Mouse (Mus musculus) testis, postnatal 10 days (tissue): ENCODE data around the gene Mbd5.
"Not testable (repeated sequence)": the region's sequence is repeated elsewhere in the genome, so short reads cannot be mapped to it uniquely, and the experiment has no call there.

Experiments used
- DNase-seq: peaks from one replicate; pipeline ENCODE4 v3.0.0; 2021; ENCODE audit warnings: low spot score

The Mbd5 gene

GRCm38 (mm10) chr2:49169766-49170165 lies 220.5 kb downstream of the Mbd5 start:
- DNase-seq = no peak

DNA sequence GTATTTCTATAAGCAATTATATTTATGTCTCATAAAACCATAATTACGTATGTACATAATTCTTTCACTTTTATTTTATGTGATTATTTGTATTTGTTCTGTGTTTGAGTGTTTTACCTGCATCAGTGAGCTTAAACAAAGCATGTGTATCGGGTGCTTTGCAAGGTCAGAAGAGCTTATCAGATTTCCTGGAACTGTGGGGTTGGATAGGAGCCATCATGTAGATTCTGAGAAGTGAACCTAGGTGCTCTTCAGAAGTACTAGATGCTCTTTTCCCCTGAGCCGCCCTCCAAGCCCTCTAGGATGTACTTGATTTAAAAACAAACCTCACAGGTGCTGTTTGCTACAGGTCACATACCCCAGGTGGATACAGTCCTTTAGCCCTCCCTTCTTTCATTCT lies 227.7 kb downstream of the Mbd5 start:
- DNase-seq = no peak

DNA sequence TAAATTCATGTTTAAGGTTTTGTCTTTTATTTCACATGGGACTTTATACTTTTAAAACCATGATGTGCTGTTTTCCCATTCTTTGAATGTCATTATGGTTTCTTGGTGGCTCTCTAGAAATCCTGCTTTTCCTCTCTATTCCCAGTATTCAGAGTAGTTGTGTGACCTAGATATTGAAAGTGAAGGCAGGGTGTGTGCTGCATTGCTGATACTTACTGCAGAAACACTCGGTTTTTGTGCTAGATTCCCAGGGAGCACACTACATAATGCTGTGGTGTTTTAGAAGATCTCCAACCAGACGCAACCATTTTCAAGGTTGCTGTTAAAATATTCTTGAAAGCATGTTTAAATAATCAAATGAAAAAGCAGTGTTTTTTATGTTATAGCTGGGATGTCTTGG lies 241.7 kb downstream of the Mbd5 start:
- DNase-seq = no peak

DNA sequence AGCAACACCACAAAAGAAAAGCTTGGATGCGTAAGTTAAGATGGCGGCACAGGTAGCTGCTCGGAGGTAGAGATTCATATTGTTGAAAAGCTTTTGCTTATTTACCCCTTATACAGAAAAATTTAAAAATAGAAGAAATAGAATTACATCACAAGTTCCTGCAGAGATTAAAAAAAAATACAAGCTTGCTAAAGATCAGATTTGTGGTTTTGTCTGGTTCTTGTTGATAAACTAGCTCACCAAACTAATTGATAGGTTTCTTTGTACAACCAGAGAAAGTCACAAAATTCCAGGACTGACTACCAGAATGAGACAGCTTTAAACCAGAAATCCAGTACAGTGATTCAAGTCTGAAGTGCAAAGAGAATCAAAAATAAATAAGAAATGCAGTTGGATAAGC lies 242.4 kb downstream of the Mbd5 start:
- DNase-seq = no peak

DNA sequence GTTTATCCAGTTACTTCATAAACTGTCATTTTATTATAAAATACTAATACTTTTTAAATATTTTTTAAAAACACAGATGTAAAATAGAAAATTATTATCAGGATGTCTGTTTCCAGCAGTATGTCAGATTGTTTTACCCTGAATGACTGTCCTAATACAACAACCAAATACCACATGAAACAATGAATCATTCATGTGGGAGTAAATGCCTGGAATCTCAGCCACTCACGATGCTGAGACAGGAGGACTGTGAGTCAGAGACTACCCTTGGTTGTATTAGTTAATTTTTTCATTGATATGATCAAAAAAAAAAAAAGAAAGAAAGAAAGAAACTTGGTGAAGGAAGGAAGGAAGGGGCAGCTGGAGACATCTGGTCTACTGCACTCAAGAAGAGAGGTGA lies 254.8 kb downstream of the Mbd5 start:
- DNase-seq = no peak

- not testable (repeated sequence) for DNase-seq
Measured at GRCm38 (mm10) chr2:49205692-49206091, 256.4 kb downstream of the Mbd5 start.

GRCm38 (mm10) chr2:49209349-49209748 lies 260.0 kb downstream of the Mbd5 start:
- no peak for DNase-seq

DNA sequence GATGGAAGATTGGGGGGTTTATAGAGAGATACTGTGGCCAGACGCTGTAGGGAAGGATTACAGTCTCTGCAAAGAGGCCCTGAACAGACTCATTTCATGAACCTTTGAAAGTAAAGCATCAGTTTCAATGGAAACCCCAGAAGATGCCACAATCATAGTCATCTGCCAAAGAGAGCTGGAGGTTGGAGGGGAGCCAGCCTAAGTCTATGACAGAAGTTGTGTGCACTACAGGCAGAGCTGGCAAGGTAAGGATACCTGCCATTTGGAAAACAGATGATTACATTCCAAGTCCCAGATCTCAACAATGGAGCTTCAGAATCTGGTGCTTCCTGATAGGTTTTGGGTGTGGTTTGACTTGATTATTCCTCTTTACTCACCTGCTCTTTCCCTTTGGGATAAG lies 261.1 kb downstream of the Mbd5 start:
- DNase-seq = no peak

GRCm38 (mm10) chr2:49229725-49230124 lies 280.4 kb downstream of the Mbd5 start:
- no peak for DNase-seq

GRCm38 (mm10) chr2:49234064-49234463 lies 284.8 kb downstream of the Mbd5 start:
- DNase-seq = no peak

DNA sequence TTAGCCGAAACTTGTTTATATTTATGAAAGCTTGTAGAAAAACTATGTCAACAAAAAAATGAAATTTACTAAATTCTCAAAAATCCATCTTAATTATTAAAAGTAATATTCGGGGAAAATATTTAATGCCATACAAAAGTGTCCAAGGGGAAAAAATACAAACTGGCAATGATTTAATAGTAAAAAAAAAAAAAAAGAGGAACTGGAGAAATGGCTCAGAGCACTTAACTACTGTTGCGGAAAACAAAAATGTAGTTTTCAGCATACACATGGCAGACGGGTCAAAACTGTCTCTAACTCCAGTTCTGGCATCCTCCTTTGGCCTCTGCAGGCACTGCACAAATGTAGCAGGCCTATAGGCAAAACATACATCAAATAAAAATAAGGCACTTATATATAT lies 292.4 kb downstream of the Mbd5 start:
- DNase-seq = no peak

- DNase-seq = no peak
Measured at GRCm38 (mm10) chr2:49264092-49264491, 314.8 kb downstream of the Mbd5 start.

DNA sequence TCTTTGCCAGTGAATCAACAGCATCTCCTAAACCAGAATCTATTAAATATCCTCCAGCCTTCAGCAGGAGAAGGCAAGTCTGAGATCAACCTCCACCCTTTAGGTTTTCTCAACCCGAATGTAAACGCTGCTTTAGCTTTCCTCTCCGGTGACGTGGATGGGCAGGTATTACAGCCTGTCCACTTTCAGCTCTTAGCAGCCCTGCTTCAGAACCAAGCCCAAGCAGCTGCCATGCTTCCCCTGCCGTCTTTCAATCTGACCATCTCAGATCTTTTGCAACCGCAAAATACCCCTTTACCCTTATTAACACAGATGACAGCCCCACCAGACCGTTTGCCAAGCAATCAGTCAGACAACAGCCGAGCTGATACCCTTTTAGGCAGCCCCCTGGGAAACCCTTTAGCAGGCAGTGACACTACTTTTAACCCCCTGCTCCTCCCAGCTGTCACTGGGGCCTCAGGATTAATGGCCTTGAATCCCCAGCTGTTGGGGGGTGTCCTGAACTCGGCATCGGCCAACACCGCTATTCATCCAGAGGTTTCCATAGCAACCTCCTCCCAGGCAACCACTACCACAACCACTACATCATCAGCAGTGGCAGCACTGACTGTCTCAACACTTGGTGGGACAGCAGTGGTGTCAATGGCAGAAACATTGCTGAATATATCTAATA lies 323.1 kb downstream of the Mbd5 start:
- no peak for DNase-seq

DNA sequence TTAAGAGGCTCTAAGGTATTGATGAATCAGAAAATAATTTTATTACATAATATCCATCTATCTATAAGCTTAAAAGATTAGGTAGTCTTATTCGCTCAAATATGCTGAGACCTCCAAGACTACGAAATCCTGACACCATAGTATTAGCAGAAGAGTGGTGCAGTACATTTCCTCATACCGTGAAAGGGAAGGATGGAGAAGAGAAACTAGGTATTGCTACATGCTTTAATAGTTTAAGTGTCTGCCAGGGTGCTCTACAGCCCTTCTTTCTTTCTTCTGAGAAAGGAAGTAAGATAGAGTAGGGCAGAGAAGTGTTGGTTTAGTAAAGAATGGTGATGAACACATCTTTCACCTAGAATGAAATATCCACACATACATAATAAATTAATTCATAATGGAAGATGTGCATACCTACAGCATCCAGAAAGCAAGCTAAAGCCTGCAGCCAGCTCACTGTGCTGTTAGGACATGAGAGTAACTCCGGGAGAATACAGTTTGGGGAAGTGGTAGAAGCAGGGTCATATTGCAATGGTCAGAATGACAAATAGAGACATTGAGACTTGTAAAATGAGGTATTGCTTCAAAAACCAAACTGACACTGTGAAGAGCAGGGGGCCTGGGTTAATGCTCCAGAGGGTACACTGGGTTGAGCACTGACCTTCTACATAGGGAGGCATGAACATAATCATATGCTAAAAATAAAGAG lies 326.9 kb downstream of the Mbd5 start:
- DNase-seq = no peak

DNA sequence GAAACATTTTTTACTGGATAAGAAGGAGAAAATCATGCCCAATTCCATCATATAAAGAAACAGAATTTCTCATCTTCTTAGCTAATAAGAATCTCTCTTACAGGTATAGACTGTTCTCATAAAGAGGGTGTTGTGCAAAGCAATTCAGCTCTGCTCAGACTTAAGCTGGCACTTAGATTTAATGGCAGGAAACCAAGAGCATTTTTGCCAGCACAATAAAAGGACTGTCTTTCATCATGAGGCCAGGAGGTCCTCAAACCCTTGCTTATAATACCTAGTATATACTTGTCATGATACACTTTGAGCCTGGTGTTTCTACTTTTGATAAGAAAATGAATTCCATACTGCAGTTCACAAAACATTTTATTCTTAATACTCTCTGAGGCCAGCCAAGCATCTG lies 331.2 kb downstream of the Mbd5 start:
- no peak for DNase-seq

GRCm38 (mm10) chr2:49283583-49283982 lies 334.3 kb downstream of the Mbd5 start:
- DNase-seq = no peak

- DNase-seq = no peak
Measured at GRCm38 (mm10) chr2:49286965-49287364, 337.7 kb downstream of the Mbd5 start.

DNA sequence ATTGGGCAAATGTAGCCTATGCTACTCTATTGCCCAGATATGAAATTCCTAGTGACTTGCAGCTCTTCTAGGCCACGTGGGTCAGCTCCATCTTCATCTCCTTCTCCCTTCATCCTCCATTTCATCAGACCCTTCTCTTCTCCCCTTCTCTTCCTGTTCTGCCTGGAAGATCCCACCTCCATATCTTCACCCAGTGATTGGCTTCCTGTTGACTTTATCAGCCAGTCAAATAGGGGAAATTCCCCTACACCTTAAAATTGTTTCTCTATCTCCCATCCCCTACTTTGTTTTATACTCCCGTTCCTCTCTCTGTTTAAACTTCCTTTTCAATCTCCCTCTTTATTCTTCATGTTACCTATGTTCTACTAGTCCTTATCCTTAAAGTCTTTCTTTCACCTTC lies 342.4 kb downstream of the Mbd5 start:
- no peak for DNase-seq

DNA sequence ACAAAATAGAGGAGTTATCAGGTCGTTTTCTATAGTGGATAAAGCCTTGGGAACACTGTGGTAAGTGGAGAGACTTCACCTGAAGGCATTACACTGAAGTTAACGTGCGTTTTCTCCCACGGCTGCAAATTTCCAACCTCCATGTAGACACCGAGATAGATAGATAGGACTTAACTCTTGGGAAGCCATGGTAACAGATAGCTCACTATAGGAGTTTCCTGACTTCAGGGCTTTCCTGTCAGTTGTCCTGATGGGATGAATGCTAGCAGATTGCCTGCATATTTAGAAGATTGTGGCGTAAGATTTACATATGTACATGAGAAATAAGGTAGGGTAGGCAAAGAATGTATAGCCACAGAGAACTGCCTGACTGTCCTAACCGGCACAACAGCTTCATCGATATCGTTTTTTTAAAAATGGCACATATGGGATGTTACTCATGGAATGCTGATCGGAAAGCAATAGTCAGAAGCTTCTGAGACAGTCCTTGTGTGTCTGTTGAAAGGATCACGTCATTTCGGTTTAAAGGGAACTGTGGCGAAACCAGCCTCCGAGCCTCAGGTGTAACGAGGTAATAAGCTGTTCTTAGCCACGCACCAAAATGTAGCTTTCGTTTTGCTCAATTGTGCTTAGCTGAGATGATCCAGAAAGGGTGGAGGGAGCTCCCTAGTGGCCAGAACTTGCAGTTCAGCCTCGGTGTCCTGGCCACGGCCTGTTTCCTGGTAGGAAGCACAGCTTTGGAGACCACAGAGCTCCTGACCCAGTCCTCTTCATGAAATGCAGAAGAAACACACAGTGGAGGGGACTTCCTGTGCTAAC lies 363.5 kb downstream of the Mbd5 start:
- peak; percentile 88 for DNase-seq

DNA sequence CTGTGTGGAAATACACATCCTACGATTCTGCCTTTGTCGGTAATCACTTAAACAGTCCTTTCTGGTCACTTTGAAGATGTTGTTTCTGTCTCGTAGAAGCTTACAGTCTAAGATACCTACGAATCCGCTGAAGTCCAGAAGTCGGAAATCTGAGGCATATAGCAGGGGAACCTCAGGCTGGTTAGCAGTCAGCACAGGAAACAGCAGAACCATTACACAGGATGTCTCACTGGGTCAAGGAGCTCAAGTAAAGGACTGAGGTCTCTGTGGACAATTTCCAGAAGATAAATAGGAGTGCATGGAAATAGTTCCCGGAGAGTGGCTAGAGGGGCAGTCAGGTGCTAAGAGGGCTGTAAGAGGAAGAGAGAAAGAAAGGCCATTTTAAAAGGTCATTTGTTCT lies 384.3 kb downstream of the Mbd5 start:
- DNase-seq = no peak

DNA sequence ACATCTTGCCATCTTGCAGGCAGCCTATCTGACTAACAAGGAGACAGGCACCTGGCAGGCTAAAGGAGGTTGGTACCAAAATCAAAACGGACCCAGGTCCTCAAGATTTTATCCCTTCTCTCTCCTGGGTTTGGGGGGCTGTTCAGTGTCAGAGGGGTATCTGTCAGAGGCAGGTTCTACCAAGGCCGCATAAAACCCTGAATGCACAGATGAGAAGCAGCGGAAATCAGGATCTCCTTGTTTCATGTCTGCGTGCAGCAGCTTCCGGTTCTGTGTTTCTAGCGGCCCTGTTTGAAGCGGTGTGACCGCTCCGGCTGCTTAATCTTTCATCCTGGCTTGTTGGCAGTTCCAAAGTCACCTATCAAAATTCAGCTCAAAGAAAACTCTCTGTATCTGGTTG lies 386.0 kb downstream of the Mbd5 start:
- DNase-seq = no peak

- no peak for DNase-seq
Measured at GRCm38 (mm10) chr2:49344287-49344686, 395.0 kb downstream of the Mbd5 start.

DNA sequence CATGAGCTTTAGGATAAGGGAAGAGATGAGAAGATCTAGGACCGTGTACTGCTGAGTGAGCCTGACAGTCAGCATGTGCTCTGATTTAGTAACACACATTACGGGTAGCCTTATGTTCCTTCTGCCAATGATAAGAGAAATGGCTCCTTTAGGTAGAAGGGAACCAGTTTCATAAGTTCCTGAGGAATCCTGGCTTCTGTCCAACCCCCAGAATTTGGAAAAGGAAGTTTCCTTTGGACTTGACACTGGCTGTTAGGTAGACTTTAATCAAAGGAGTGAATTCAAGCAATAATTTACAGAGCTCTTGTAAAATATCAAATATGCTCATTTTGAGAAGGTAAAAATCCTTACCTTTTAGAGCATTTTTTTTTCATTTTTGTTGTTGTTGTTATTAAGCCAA lies 396.5 kb downstream of the Mbd5 start:
- no peak for DNase-seq
